Mouse (Mus musculus) right cerebral cortex, postnatal 14 days (tissue): Measurements from ENCODE around the gene Oosp3.

Source experiments
- DNase-seq: peaks from one replicate; pipeline ENCODE4 v3.0.0; 2022

Gene Oosp3

GRCm38 (mm10) chr19:11696755-11697154 is at the start of gene Oosp3:
Oosp3 (plus strand) TSS chr19:11697055.
- no peak for DNase-seq

GRCm38 (mm10) chr19:11649564-11649963 is 47.3 kb upstream of the Oosp3 start:
- DNase-seq, result no peak

GRCm38 (mm10) chr19:11659142-11659541 is 37.7 kb upstream of the Oosp3 start:
- DNase-seq, result no peak

- DNase-seq, result no peak
Measured at GRCm38 (mm10) chr19:11660459-11660858, 36.4 kb upstream of the Oosp3 start, which contains the start of gene Oosp2. Oosp2 (minus strand) TSS chr19:11660559.

- no peak for DNase-seq
Measured at GRCm38 (mm10) chr19:11661562-11661961, 35.3 kb upstream of the Oosp3 start.

GRCm38 (mm10) chr19:11690839-11691238 is 6.0 kb upstream of the Oosp3 start, which contains the start of gene Oosp1:
Oosp1 (minus strand) TSS chr19:11691150.
- no peak for DNase-seq

GRCm38 (mm10) chr19:11691454-11691853 is 5.4 kb upstream of the Oosp3 start:
- DNase-seq, result no peak

- no peak for DNase-seq
Measured at GRCm38 (mm10) chr19:11698342-11698741, 1.5 kb downstream of the Oosp3 start.

GRCm38 (mm10) chr19:11712451-11712850 is 15.6 kb downstream of the Oosp3 start:
- no peak for DNase-seq

- DNase-seq, result no peak
Measured at GRCm38 (mm10) chr19:11720071-11720470, 23.2 kb downstream of the Oosp3 start.

- no peak for DNase-seq
Measured at GRCm38 (mm10) chr19:11723870-11724269, 27.0 kb downstream of the Oosp3 start.

GRCm38 (mm10) chr19:11724275-11724674 is 27.4 kb downstream of the Oosp3 start:
- DNase-seq, result no peak

GRCm38 (mm10) chr19:11725915-11726314 is 29.1 kb downstream of the Oosp3 start:
- DNase-seq, result no peak

GRCm38 (mm10) chr19:11727304-11727703 is 30.4 kb downstream of the Oosp3 start:
- no peak for DNase-seq

- DNase-seq, result no peak
Measured at GRCm38 (mm10) chr19:11730278-11730677, 33.4 kb downstream of the Oosp3 start.

- DNase-seq, result no peak
Measured at GRCm38 (mm10) chr19:11736455-11736854, 39.6 kb downstream of the Oosp3 start.

- DNase-seq, result no peak
Measured at GRCm38 (mm10) chr19:11745680-11746079, 48.8 kb downstream of the Oosp3 start.

GRCm38 (mm10) chr19:11747298-11747697 is 50.4 kb downstream of the Oosp3 start, which contains the start of gene Gif:
Gif (plus strand) TSS chr19:11747554.
- DNase-seq, result no peak
